Mouse (Mus musculus) thymus, adult 2 months (tissue): Measurements from ENCODE around the gene Abcg8.

Source experiments
- CTCF ChIP-seq: fragments of 200-500 bp; IDR thresholded peaks from 2 replicates; pipeline ENCODE4 v1.5.1; 2012; ENCODE audit warnings: mild to moderate bottlenecking, control low read depth, low read length, moderate library complexity, borderline replicate concordance; ENCODE audit not compliant: control insufficient read depth, poor library complexity, insufficient read depth; ENCODE audit errors: extremely low read depth
- POLR2A ChIP-seq: fragments of 200-500 bp; IDR thresholded peaks from 2 replicates; pipeline ENCODE4 v1.6.1; 2012; ENCODE audit warnings: mild to moderate bottlenecking, low read length, control low read depth, moderate library complexity; ENCODE audit not compliant: control insufficient read depth, poor library complexity, insufficient read depth; ENCODE audit errors: extremely low read depth

DNA sequence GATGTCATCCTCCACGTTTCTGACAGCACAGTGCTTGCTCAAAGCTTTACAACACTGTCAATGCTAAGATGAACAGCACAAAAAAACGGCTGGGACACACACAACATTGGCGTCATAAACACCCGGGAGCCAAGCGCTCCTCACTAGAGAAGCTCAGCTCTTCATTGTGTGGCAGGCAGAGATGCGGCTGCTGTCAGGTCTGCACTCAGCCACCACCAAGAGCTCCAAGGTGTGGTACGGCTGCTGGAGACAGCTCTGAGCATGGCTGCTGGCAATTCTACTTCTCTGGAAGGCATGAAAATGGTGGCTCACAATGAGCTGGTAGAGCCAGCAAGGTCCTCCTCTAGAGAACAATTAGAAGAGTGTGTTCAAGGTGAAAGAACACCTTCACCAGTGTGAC lies 32.7 kb downstream of the Abcg8 start:
- TF ChIP-seq CTCF (no peak), POLR2A (no peak)
